Mouse (Mus musculus): ENCODE data around the gene Dpagt1.

The Dpagt1 gene

DNA sequence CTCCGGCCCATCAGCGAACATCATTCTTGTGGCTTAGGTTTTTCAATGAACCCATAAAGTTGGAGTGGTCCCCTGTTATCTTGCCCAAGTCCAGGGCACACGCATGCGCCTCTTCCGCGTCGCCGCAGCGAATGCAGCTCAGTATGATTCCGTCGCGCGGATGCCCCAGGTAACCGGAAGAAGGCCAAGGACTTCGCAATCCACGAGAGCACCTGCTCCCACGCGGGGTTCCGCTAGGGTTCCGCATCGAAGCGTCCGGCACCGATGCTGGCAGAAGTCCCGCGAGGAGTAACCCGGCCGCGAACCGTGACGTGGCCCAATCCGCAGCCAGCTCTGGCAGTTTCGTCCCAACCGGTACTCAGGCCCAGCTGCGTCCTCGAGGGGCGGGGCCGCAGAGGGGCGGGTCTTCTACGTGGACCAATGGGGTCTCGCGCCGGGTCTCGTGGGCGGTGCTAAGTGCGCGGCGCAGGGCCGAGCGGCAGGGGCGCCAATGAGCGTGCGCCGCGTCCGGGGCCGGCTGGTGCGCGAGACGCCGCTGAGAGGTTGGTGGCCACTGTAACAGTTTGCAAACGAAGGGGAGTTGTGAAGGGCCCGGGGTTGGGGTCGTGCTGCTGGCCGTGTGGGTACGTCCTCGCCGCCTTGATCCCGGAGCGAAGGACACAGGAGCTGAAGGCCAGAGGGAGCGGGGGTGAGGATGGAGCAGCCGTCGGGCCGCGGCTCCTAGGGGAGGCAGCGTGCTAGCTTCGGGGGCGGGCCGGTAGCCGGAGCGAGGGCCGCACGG, 53.4 kb downstream of the Dpagt1 start, which contains the start of gene Hyou1:
Hyou1 (plus strand) TSS at position 437 of the 781 bp plus-strand sequence.
- DNase-seq (ENCODE audit: low spot score), result peak; percentile 100

DNA sequence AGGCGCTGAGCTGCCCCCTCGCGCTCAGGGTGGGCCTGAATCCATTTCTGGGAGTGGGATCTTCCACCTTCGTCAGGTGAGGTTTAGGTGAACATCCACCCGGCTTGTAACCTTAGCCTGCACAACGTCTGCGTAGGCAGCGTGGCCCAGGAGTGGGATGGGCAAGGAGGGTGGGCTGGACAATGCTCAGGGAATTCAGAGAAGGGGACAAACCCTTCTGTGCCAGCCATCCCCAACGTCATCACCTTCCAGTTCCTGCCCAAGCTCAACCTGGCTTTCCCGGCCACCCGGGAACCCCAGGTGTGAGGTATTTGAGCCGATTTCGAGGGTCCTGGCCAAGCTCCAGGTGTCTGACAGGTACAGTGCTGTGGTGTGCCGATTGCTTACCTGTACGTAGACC, 54.0 kb downstream of the Dpagt1 start:
- no peak for DNase-seq (ENCODE audit: low spot score)
